ENCODE assay signal across 9 mouse cellular contexts in genomic region chr5:91961370-91961769, GRCm38 (mm10). TPM values are rescaled to one million over a fixed set of nuclear protein-coding genes. Genes with fewer than 3 reads are reported as not detected.
DNase-seq lines count a peak whose midpoint lies in the region; ATAC-seq and TF ChIP-seq lines count a peak whose summit lies in the region.
"Had no signal": no experiment of that assay in that cellular context is flagged by ENCODE, and none has a peak within 500 bp of the region (broad histone marks: within the 10 kb centered on the region; RNA-seq: fewer than 3 reads in every experiment).

No protein-coding gene starts in this region.

- peaks cover 3% of the 10 kb centered on the region; the same call in 1 of the 2 replicates for H3K4me1 ChIP-seq in cortical plate, adult 2 months (ENCODE audit: control insufficient read depth, insufficient read depth, low read length)
- H3K4me1 ChIP-seq in hindbrain, embryonic 14.5 days (replicated peaks; ENCODE audit: control insufficient read depth, insufficient read depth, low read length), result peaks cover 27% of the 10 kb centered on the region
- H3K4me1 ChIP-seq in liver, embryonic 15.5 days (replicated peaks), result peaks cover 57% of the 10 kb centered on the region

- no peaks in the 10 kb centered on the region for H3K27me3 ChIP-seq in hindbrain, embryonic 14.5 days (ENCODE audit: control insufficient read depth, insufficient read depth, low read length)
- H3K27me3 ChIP-seq in liver, embryonic 15.5 days, result no peaks in the 10 kb centered on the region

- 95% methylated on average over 1 of the region's 1 CpGs for WGBS in hindbrain, embryonic 14.5 days
- WGBS in liver, embryonic 15.5 days (ENCODE audit: insufficient replicate concordance), result 49% methylated on average over 1 of the region's 1 CpGs

- ATAC-seq in hindbrain, embryonic 14.5 days (ENCODE audit: low FRiP score), result no peak
- ATAC-seq in liver, embryonic 15.5 days (ENCODE audit: insufficient read depth), result no peak

- peak overlapping the region; percentile 31 for H3K4me3 ChIP-seq in cortical plate, adult 2 months (ENCODE audit: insufficient read depth, low read length)
- H3K4me3 ChIP-seq in hindbrain, embryonic 14.5 days (replicated peaks; ENCODE audit: low read length), result peak overlapping the region; percentile 61
- peak overlapping the region; percentile 75 for H3K4me3 ChIP-seq in liver, embryonic 15.5 days (replicated peaks)

- peak; percentile 50 for DNase-seq in kidney, adult 11 months
- DNase-seq in kidney, postnatal 4 days, result no peak
- DNase-seq in hindbrain, embryonic 14.5 days (ENCODE audit: low spot score), result no peak
- peak; percentile 17 for DNase-seq in skeletal muscle tissue, adult 2 months (ENCODE audit: low read depth, low spot score)
- DNase-seq in layer of hippocampus, adult 9-11 months, result no peak
- DNase-seq in left cerebral cortex, postnatal 10 days (ENCODE audit: extremely low spot score in 1 of 2, low spot score in 2 of 2), result no peak

- no peaks in the 10 kb centered on the region for H3K9me3 ChIP-seq in hindbrain, embryonic 14.5 days (ENCODE audit: control insufficient read depth, low read length)
- no peaks in the 10 kb centered on the region for H3K9me3 ChIP-seq in liver, embryonic 15.5 days (replicated peaks)

- TF ChIP-seq POLR2A in cortical plate, adult 2 months (IDR thresholded peaks at IDR 0.05; ENCODE audit: extremely low read depth, insufficient read depth, low read length), result no peak

- peaks cover 15% of the 10 kb centered on the region for H3K36me3 ChIP-seq in hindbrain, embryonic 14.5 days (replicated peaks; ENCODE audit: control insufficient read depth, insufficient read depth)
- H3K36me3 ChIP-seq in liver, embryonic 15.5 days (replicated peaks), result peaks cover 17% of the 10 kb centered on the region

- H3K4me2 ChIP-seq in hindbrain, embryonic 14.5 days (replicated peaks), result peak overlapping the region; percentile 65
- peak overlapping the region; percentile 76 for H3K4me2 ChIP-seq in liver, embryonic 15.5 days

- TF ChIP-seq CTCF in cortical plate, adult 2 months (IDR thresholded peaks at IDR 0.05; ENCODE audit: extremely low read depth, insufficient read depth, low read length), result no peak

- intact Hi-C loops in left cerebral cortex, postnatal 10 days (cut with DNase I), result loop anchor here (10.0 kb wide), 1 partner anchor 153 kb away; no protein-coding TSS in a partner anchor

- H3K27ac ChIP-seq in cortical plate, adult 2 months (ENCODE audit: insufficient read depth, low read length), result peak overlapping the region; percentile 35; the same call in 1 of the 2 replicates
- no peak overlapping the region for H3K27ac ChIP-seq in hindbrain, embryonic 14.5 days
- H3K27ac ChIP-seq in liver, embryonic 15.5 days (replicated peaks), result peak overlapping the region; percentile 98

- H3K9ac ChIP-seq in hindbrain, embryonic 14.5 days, result peak overlapping the region; percentile 75
- peak overlapping the region; percentile 81 for H3K9ac ChIP-seq in liver, embryonic 15.5 days

RNA-seq across cellular contexts. Expression of gene Rchy1, which starts 1.5 kb away (rescaled TPM):
- 43.8 and 45.5 TPM in 2 replicates for polyA plus RNA-seq in cortical plate, adult 2 months (2012; rRNA removed)
- 55.3 and 64.3 TPM in 2 replicates for polyA plus RNA-seq in hindbrain, embryonic 14.5 days (2014; fragmentation: Nextera tagmentation; extraction: Ambion mirVana)
- 32.0 and 34.1 TPM in 2 replicates for polyA plus RNA-seq in liver, embryonic 15.5 days (2015; fragmentation: Nextera tagmentation; extraction: Ambion mirVana)
- 10 to 100 TPM; 37.8 to 42.0 TPM for total RNA-seq in left cerebral cortex, postnatal 10 days (2021)

RNA-seq across cellular contexts. Expression of gene Odaph, which starts 25.9 kb away (rescaled TPM):
- not detected in 2 replicates for polyA plus RNA-seq in cortical plate, adult 2 months (2012; rRNA removed)
- polyA plus RNA-seq in hindbrain, embryonic 14.5 days (2014; fragmentation: Nextera tagmentation; extraction: Ambion mirVana), result 0.38 TPM in 1 of 2 replicates, not detected in the other
- not detected in 2 replicates for polyA plus RNA-seq in liver, embryonic 15.5 days (2015; fragmentation: Nextera tagmentation; extraction: Ambion mirVana)
- total RNA-seq in left cerebral cortex, postnatal 10 days (2021), result not detected
- polyA plus RNA-seq: brain, embryonic 14.5 days had no signal

Comparison
In these comparisons a context has a peak if more than half of its experiments do, and no peak if none do; other contexts are left out.
1. DNase-seq: peak in kidney, adult 11 months (single experiment) and skeletal muscle tissue, adult 2 months (single experiment); none in kidney, postnatal 4 days (0 of 2), hindbrain, embryonic 14.5 days (single experiment), layer of hippocampus, adult 9-11 months (single experiment) and left cerebral cortex, postnatal 10 days (0 of 2).
2. Peak in every context shown above with its lines, with median percentiles within 50 percentile points of each other: H3K4me3 ChIP-seq.